Mouse (Mus musculus) ES-E14 (cell line): ENCODE results near the gene Gchfr.

Source experiments
- CHD2 ChIP-seq: IDR thresholded peaks from 2 replicates; pipeline ENCODE4 v1.6.1; 2014; ENCODE audit warnings: mild to moderate bottlenecking, low read depth, low read length, inconsistent platforms
- ZC3H11A ChIP-seq: IDR thresholded peaks from 2 replicates; pipeline ENCODE4 v1.6.1; 2012; ENCODE audit warnings: low read depth, mild to moderate bottlenecking, inconsistent platforms, low read length, borderline replicate concordance
- ZNF384 ChIP-seq: IDR thresholded peaks from 2 replicates; pipeline ENCODE4 v1.6.1; 2012; ENCODE audit warnings: low read depth, low read length, inconsistent platforms

- no peak for TF ChIP-seq CHD2
- no peak for TF ChIP-seq ZC3H11A
- TF ChIP-seq ZNF384, result no peak
Measured at GRCm38 (mm10) chr2:119172862-119173576, 5.4 kb downstream of the Gchfr start.
